Mouse (Mus musculus) forebrain, embryonic 10.5 days (tissue): ENCODE results near the gene Slc2a9. TPM values are rescaled to one million over a fixed set of nuclear protein-coding genes. Genes with fewer than 3 reads are reported as not detected.

ENCODE experiments used
- DNase-seq: peaks from one replicate; pipeline ENCODE4 v3.0.0-alpha.2; 2017; ENCODE audit warnings: low spot score; ENCODE audit errors: extremely low spot score
- H3K27ac ChIP-seq: fragments of 300-500 bp; sonication (generic); 2 replicates; pipeline ENCODE4 v1.5.1; 2016; ENCODE audit warnings: mild to moderate bottlenecking
- H3K27me3 ChIP-seq: fragments of 300-500 bp; sonication (generic); 2 replicates; pipeline ENCODE4 v1.6.1; 2016; ENCODE audit warnings: mild to moderate bottlenecking; ENCODE audit not compliant: poor library complexity, severe bottlenecking
- H3K36me3 ChIP-seq: fragments of 300-500 bp; sonication (generic); replicated peaks from 2 replicates; pipeline ENCODE4 v1.6.1; 2016; ENCODE audit warnings: mild to moderate bottlenecking, moderate library complexity
- H3K4me1 ChIP-seq: fragments of 300-500 bp; sonication (generic); 2 replicates; pipeline ENCODE4 v1.6.1; 2016
- H3K4me3 ChIP-seq: fragments of 300-500 bp; sonication (generic); 2 replicates; pipeline ENCODE4 v1.5.1; 2016; ENCODE audit warnings: mild to moderate bottlenecking, moderate library complexity
- H3K9me3 ChIP-seq: fragments of 300-500 bp; sonication (generic); 2 replicates; pipeline ENCODE4 v1.6.1; 2016; ENCODE audit warnings: mild to moderate bottlenecking, moderate library complexity
- WGBS: fragments of 180-500 bp; shearing (Covaris S2); methylation state at CpG from one replicate; pipeline ENCODE4 v1.1.7; 2016; 5-methylcytosine and 5-hydroxymethylcytosine counted together
- polyA plus RNA-seq: library from polyadenylated mRNA; unstranded; fragments of >200 nt; fragmentation: Nextera tagmentation; extraction: Ambion mirVana; gene quantifications from 2 replicates; pipeline ENCODE4 v1.2.1, GENCODE M21; 2016

Slc2a9 gene
- polyA plus RNA-seq, 1 experiment from 2014 or later, result 0.47 TPM

GRCm38 (mm10) chr5:38477731-38478445, 25.1 kb downstream of the Slc2a9 start:
- Histone ChIP-seq H3K9me3 (no peaks in the 10 kb centered on the region), H3K4me3 (no peak overlapping the region), H3K27me3 (peaks cover 6% of the 10 kb centered on the region; the same call in 1 of the 2 replicates), H3K36me3 (no peaks in the 10 kb centered on the region), H3K4me1 (peaks cover 22% of the 10 kb centered on the region), H3K27ac (no peak overlapping the region)
- 95% methylated on average over 7 of the region's 7 CpGs for WGBS
- DNase-seq, result no peak

- Histone ChIP-seq H3K27ac (no peak overlapping the region), H3K27me3 (peaks cover 6% of the 10 kb centered on the region; the same call in 1 of the 2 replicates), H3K4me1 (peaks cover 22% of the 10 kb centered on the region), H3K36me3 (no peaks in the 10 kb centered on the region), H3K4me3 (no peak overlapping the region), H3K9me3 (no peaks in the 10 kb centered on the region)
- no peak for DNase-seq
- WGBS, result 93% methylated on average over 25 of the region's 25 CpGs
Measured at GRCm38 (mm10) chr5:38476861-38477565, 25.9 kb downstream of the Slc2a9 start.

- Histone ChIP-seq H3K36me3 (no peaks in the 10 kb centered on the region), H3K4me1 (no peaks in the 10 kb centered on the region), H3K9me3 (no peaks in the 10 kb centered on the region), H3K27ac (no peak overlapping the region), H3K4me3 (no peak overlapping the region), H3K27me3 (0 out of 2 replicates have a peak, but pooled peaks cover 5% of the 10 kb centered on the region)
- WGBS, result 81% methylated on average over 6 of the region's 6 CpGs
- DNase-seq, result no peak
Measured at GRCm38 (mm10) chr5:38470881-38471280, 32.1 kb downstream of the Slc2a9 start.

GRCm38 (mm10) chr5:38469891-38470578, 32.9 kb downstream of the Slc2a9 start:
- Histone ChIP-seq H3K27me3 (0 out of 2 replicates have a peak, but pooled peaks cover 5% of the 10 kb centered on the region), H3K36me3 (no peaks in the 10 kb centered on the region), H3K4me3 (no peak overlapping the region), H3K4me1 (no peaks in the 10 kb centered on the region), H3K27ac (no peak overlapping the region), H3K9me3 (no peaks in the 10 kb centered on the region)
- 21% methylated on average over 5 of the region's 5 CpGs for WGBS
- DNase-seq, result peak; percentile 87

GRCm38 (mm10) chr5:38466569-38467110, 36.3 kb downstream of the Slc2a9 start:
- Histone ChIP-seq H3K27ac (no peak overlapping the region), H3K4me3 (no peak overlapping the region), H3K9me3 (no peaks in the 10 kb centered on the region), H3K4me1 (no peaks in the 10 kb centered on the region), H3K27me3 (0 out of 2 replicates have a peak, but pooled peaks cover 5% of the 10 kb centered on the region), H3K36me3 (no peaks in the 10 kb centered on the region)
- DNase-seq, result no peak
- WGBS, result 83% methylated on average over 5 of the region's 5 CpGs

- no peak for DNase-seq
- H3K9me3 ChIP-seq, result no peaks in the 10 kb centered on the region
- H3K27me3 ChIP-seq, result no peaks in the 10 kb centered on the region
- no peak overlapping the region for H3K4me3 ChIP-seq
- WGBS, result 91% methylated on average over 5 of the region's 5 CpGs
- no peaks in the 10 kb centered on the region for H3K4me1 ChIP-seq
- H3K27ac ChIP-seq, result no peak overlapping the region
- H3K36me3 ChIP-seq, result no peaks in the 10 kb centered on the region
Measured at GRCm38 (mm10) chr5:38461261-38461660, 41.7 kb downstream of the Slc2a9 start.

- no peak for DNase-seq
- no peaks in the 10 kb centered on the region for H3K27me3 ChIP-seq
- 95% methylated on average over 3 of the region's 3 CpGs for WGBS
- no peak overlapping the region for H3K4me3 ChIP-seq
- no peaks in the 10 kb centered on the region for H3K9me3 ChIP-seq
- no peaks in the 10 kb centered on the region for H3K4me1 ChIP-seq
- no peaks in the 10 kb centered on the region for H3K36me3 ChIP-seq
- no peak overlapping the region for H3K27ac ChIP-seq
Measured at GRCm38 (mm10) chr5:38450936-38451335, 52.0 kb downstream of the Slc2a9 start.

GRCm38 (mm10) chr5:38449607-38450006, 53.3 kb downstream of the Slc2a9 start:
- no peaks in the 10 kb centered on the region for H3K9me3 ChIP-seq
- no peak for DNase-seq
- H3K36me3 ChIP-seq, result no peaks in the 10 kb centered on the region
- H3K27me3 ChIP-seq, result no peaks in the 10 kb centered on the region
- no peaks in the 10 kb centered on the region for H3K4me1 ChIP-seq
- no peak overlapping the region for H3K27ac ChIP-seq
- 87% methylated on average over 8 of the region's 8 CpGs for WGBS
- H3K4me3 ChIP-seq, result no peak overlapping the region

- Histone ChIP-seq H3K4me3 (no peak overlapping the region), H3K36me3 (no peaks in the 10 kb centered on the region), H3K9me3 (no peaks in the 10 kb centered on the region), H3K27ac (no peak overlapping the region), H3K4me1 (no peaks in the 10 kb centered on the region), H3K27me3 (no peaks in the 10 kb centered on the region)
- DNase-seq, result no peak
- 96% methylated on average over 3 of the region's 3 CpGs for WGBS
Measured at GRCm38 (mm10) chr5:38448121-38448520, 54.8 kb downstream of the Slc2a9 start.

- Histone ChIP-seq H3K4me3 (no peak overlapping the region), H3K27ac (no peak overlapping the region), H3K4me1 (no peaks in the 10 kb centered on the region), H3K9me3 (no peaks in the 10 kb centered on the region), H3K36me3 (no peaks in the 10 kb centered on the region), H3K27me3 (no peaks in the 10 kb centered on the region)
- 74% methylated on average over 14 of the region's 14 CpGs for WGBS
- DNase-seq, result no peak
Measured at GRCm38 (mm10) chr5:38446316-38446975, 56.5 kb downstream of the Slc2a9 start.

- 81% methylated on average over 10 of the region's 10 CpGs for WGBS
- H3K4me1 ChIP-seq, result no peaks in the 10 kb centered on the region
- H3K9me3 ChIP-seq, result 0 out of 2 replicates have a peak, but pooled peaks cover 5% of the 10 kb centered on the region
- no peaks in the 10 kb centered on the region for H3K36me3 ChIP-seq
- H3K27me3 ChIP-seq, result no peaks in the 10 kb centered on the region
- no peak overlapping the region for H3K27ac ChIP-seq
- no peak for DNase-seq
- no peak overlapping the region for H3K4me3 ChIP-seq
Measured at GRCm38 (mm10) chr5:38441088-38441839, 61.7 kb downstream of the Slc2a9 start.
